Mouse (Mus musculus): ENCODE data around the gene Il2rg.

DNA sequence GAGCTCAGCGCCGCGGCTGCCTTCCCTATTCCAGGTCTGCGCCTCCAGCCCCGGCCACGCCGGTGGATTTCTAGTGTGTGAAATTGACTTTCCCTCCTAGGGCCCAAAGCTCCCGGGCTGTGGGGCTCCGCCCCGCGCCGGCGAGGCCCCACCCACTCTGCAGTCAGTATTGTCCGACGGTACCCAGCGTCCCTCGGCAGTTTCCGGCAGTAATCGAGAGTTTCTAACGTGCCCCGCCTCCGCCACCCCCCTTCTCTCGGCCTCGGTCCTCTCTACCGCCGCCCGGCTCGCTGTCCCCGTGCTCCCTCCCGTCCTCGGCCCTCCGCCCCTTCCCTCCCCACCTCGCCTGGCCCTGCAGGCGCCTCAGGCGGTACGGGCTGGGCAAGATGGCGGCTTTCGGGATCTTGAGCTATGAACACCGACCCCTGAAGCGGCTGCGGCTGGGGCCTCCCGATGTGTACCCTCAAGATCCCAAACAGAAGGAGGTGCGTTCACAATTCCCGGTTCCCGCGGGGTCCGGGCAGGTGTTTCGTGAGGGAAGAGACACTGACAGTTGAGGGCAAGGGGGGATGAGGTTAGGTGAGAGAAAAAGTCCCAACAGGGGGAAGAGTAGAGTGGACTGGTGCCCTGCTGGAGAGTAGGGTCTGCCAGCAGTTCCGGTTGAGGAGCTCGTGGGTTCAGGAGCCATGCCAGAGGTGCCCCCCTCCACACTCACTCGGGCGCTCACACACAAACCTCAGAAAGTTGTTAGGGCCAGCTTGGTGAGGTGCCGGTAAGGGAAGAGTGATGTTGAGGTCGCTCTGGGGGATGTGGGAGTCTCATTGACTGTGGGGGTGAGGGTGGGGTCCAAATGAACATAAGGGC, 6.1 kb upstream of the Il2rg start, which contains the start of gene Med12:
- no peak for TF ChIP-seq CTCF (IDR thresholded peaks at IDR 0.05; ENCODE audit: extremely low read depth, insufficient read length, insufficient replicate concordance, low read depth, low read length)
- TF ChIP-seq POLR2A (IDR thresholded peaks at IDR 0.05; ENCODE audit: low read depth, low read length), result no peak

All from small intestine, adult 2 months (tissue).